Mouse (Mus musculus): Measurements from ENCODE around the gene Gtf2a1l.

DNA sequence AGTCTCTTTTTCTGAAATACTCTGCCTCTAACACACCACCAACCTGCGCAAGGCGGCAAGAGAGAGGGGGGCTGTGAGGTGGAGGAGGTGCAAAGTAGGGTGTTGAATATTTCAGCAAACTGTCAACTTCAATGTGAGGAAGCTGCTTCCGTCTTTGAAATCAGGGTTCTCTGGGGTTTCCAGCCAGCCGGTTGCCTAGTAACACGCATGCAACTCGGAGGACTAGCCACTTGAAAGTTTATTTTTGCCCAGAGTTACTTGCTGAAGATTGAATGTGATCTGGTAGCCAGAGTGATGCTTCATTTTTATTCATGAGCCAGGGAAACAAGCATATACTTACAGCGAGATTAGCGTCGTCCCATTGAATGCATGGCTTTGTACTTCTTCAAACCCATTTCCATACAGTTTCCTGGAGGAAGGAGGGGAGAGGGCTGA is 89.6 kb downstream of the Gtf2a1l start:
- TF ChIP-seq MAX (IDR thresholded peaks at IDR 0.05; ENCODE audit: low read depth): no peak
- TF ChIP-seq POLR2A (IDR thresholded peaks at IDR 0.05; ENCODE audit: insufficient read length, low read depth): no peak
- TF ChIP-seq REST (IDR thresholded peaks at IDR 0.05; ENCODE audit: insufficient read depth, insufficient read length): no peak
- TF ChIP-seq USF1 (IDR thresholded peaks at IDR 0.05; ENCODE audit: low read depth): no peak
- no peak for TF ChIP-seq SRF (IDR thresholded peaks at IDR 0.05; ENCODE audit: control insufficient read depth, insufficient read length, low read depth)
- TF ChIP-seq TCF12 (IDR thresholded peaks at IDR 0.05; ENCODE audit: insufficient read depth, poor library complexity, severe bottlenecking): no peak
- TF ChIP-seq E2F4 (IDR thresholded peaks at IDR 0.05; ENCODE audit: insufficient read depth): no peak
- TF ChIP-seq MYOG (IDR thresholded peaks at IDR 0.05; ENCODE audit: control insufficient read depth in 1 of 3, insufficient read depth in 1 of 3, insufficient read length in 2 of 3, low read depth in 2 of 3): no peak
- no peak for TF ChIP-seq MYOD1 (IDR thresholded peaks at IDR 0.05; ENCODE audit: control insufficient read depth in 1 of 3, insufficient read length in 2 of 3, low read depth in 2 of 3)
- no peak for TF ChIP-seq POLR2AphosphoS2 (IDR thresholded peaks at IDR 0.05; ENCODE audit: insufficient read length, low read depth)
